Mouse (Mus musculus) layer of hippocampus, adult 8-10 months (tissue): ENCODE results near the gene Rbpjl. TPM values are rescaled to one million over a fixed set of nuclear protein-coding genes. Genes with fewer than 3 reads are reported as not detected.

ENCODE experiments used
- DNase-seq, 2 experiments: peaks; one replicate each; pipeline ENCODE4 v3.0.0; 2022; ENCODE audit warnings: low spot score in 2 of 2
- total RNA-seq, 4 experiments: library from RNA; stranded (reverse); gene quantifications; 2 replicates each; pipeline ENCODE4 v1.2.4; 2022

The Rbpjl gene
- total RNA-seq, 4 experiments from 2014 or later, result 0.34 to 0.67 (median 0.42) TPM

DNA sequence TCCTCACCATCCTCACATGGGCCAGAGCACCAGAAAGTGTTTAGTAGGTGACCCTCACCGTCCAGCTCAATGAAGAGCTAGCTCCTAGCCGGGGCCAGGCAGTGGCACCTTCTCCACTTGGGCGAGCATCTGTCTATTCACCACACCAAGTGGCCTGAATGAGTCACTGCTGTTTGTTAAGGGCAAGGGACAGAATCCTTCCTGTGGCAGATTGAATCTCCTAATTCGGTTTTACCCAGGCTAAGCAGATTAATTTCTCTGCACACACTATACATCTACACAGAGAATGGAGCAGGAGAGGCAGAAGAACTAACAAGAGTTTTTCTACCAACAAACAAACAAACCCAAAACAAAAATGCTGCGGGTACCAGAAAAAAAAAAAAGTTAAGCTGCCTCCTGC, 24.0 kb downstream of the Rbpjl start:
- DNase-seq, result no peak

DNA sequence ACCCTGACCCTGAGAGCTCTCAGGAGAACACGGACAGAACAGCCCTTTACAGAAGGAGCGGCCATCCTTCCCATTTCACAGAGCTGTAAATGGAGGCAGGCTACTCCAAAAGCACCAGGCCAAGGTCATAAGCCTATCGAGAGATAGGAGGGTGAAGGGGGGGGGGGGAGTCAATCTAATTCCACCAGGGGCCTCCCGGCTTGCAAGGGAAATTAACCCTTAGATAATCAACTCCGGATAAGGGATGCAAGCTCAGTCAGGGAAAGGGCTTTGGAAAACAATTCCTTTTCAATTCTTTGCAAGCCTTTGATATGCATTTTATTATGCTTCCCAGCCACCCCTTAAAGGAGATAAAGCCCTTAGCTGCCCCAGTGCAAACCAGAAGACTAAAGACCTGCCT, 25.5 kb downstream of the Rbpjl start:
- DNase-seq, result no peak

DNA sequence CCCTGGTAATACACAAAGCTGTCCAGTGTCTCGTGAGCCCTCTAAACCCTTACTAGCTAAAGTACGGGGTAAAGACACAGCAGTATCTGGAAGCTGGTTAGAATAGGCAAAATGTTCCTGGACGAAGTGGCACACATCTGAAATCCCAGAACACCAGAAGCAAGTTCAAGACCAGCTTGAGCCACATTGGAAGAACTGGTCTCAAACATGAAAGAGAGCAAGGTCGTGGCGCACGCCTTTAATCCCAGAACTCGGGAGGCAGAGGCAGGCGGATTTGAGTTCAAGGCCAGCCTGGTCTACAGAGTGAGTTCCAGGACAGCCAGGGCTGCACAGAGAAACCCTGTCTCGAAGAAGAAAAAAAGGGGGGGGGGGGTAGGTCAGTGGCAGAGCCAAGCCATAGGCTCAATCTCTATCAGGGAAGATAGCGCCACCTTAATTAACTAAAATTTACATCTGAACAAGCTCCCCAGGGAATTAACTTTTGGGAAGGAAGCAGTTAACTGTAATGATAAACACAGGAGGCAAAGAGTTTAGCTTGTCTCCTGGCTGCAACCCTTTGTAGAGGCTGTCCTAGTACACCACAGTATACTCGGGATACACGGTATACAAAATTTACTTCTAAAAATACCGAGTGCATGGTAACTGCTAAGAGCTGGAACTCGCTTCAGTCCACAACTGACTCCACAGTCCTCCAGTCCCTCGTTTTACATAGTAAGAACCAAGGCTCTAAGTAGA, 27.1 kb downstream of the Rbpjl start:
- no peak for DNase-seq

DNA sequence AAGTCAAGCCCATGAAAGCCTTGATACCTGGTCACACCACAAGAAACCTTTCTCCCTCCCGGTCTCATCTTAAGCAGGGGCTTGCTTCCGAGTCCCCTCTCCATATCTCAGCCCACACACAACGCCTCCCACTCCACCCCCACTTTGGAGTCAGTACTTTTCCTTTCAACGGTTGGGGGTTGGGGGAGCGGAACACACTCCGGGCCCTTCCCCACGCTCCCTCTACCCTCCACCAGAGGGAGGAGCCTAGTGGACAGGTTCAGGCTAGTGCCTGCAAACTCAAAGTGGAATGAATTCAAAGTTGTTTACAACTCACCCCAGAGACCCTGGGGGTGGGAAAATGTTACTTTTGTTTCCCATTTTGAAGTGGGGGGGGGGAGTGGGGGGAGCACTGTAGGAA, 27.8 kb downstream of the Rbpjl start:
- DNase-seq, result no peak

DNA sequence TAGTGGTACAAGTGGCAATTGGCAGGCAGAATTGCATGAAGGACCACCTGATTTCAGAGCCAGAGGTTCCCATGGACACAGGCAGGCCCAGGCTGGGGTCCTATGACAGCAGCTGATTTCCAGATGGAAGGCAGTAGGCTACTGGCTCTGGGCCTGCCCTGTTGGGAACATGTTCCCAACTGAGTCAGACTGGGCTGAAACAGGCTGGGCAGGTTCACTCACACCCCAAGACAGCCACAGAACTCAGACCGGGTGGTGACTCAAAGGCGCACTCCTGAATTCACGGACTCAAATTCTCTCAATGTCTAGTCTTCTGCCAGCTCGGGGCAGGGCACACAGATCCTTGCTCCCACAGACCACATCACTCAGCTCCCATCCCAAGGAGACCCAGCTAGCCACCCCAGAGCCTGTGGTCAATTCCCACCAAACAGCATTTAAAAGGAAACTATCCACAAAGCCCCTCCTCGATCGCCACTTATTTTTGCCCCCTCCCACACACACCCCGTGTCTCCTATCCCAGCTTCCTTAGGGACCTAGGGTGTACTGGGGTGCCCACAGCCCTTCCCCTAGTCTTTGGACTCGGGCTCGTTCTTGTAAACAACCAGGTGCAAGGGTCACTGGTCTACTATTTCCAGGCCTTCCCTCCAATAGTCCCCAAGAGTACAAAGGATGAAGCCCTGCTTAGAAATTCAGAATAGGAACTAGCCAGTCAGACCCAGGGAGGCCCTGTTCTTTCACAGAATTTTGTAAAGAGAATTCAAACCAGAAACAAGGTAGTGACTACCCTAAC, 28.9 kb downstream of the Rbpjl start:
- no peak for DNase-seq

DNA sequence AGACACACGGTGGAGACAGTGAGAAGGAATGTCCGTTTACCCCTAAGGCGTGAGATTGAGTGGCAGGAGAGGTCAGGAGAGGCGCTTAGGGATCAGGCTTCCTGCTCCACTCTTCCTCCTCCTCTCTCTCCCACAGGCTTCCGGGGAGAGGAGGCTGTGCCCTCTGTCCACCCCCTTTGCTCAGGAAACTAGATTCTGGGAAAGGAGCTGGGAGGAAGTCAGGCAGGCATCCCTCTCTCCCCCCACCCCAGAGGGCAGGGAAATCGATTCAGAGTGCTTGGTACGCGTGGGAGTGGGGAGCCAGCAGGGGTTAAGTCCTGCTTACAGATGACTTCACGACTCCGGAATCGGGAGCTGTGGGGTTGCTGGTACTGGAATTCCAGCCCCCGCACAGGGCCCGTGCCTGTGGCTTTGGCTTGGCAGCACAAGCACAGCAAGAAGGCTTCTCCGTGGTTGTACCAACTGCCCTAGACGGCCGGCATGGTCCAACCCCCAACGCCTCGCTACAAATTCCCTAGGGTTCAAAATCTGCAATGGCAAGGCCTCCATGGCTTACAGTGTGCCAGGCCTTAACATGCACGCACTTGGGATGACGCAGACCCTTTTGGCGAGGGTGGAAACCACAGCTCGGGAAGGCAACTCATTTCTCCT, 29.7 kb downstream of the Rbpjl start:
- no peak for DNase-seq

DNA sequence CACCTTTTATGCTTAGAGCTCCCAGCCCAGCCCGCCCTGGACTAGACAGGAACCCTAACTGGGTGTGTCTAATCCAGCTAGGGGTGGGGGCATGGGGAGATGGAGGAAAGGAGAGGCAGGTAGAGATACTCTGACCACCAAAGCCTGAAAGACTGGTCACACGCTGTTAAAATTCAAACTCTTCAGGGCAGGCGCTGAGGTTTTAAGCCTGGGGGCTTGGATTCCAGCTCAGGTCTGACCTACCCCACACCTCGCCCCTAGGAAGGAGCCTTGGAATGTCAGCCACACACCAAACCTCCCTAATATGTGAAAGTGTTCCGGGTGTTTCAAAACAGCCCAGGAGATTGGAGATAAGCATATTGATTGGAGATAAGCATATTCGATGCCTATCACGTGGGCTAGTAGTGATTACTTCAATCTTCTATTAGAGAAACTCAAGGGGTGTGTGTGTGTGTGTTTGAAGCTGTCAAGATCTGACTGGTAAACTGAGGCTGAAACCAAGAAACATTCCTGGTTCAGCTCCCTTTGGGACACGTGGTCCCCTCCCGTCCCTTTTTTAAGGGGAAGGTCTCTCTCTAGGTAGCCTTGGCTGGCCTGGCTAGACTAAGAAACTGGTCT, 30.4 kb downstream of the Rbpjl start:
- DNase-seq, result no peak

DNA sequence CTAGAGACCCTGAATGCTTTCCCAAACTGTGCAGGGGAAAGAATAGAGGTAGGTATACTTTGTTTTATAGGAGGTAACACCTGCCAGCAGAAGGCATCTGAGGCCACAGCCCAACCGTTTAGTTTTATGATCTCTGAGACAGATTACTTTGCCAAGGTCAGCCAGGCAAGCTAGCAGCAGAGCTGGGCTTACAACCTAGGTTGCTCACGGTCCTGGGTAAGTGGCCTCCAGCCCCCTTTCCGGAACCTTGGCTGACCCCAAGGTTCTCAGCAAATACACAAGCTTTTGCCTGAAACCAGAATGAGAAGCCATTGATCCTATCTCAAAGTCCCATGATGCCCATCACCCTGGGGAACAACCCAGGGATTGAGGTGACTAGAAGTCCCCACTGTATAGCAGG, 31.7 kb downstream of the Rbpjl start:
- no peak for DNase-seq

DNA sequence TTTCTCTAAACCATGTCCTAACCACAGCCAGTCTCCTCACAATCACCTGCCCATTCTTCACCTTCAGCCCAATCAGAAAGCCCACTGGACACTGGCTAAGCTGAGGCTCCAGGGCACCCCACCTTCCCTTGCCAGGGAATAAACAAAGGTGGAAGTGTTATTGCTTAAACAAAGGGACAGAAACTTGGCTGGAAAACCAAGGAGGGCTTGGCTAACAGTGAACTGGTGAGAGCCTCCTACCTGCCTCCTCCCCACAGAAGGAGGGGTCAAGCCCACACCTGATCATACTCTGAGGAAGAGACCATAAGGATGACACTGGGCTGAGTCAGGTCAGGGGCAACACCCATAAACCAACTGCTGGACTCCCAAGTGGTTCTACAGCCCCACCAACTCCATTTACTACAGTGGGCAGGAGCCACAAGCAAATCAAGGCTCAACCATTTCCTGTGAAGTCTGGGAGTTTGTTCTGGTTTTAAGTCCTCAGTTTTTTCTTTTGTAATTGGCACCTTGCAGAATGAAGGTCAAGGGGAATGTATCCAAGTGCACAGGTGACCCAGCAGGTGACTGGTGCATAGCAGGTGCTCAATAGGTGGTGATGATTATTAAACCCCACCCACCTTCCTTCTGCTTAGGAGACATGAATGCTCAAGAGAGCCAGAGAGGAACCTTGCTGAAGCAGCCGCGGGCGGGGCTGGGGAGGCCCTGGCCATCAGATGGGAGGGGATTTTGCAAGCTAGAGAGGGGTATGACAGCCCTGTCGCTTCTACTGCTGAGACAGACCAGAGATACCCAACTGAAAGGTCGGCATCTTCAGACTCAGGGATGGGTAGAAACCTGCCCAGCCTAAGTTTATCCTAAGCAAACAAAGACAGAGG, 32.5 kb downstream of the Rbpjl start:
- no peak for DNase-seq

DNA sequence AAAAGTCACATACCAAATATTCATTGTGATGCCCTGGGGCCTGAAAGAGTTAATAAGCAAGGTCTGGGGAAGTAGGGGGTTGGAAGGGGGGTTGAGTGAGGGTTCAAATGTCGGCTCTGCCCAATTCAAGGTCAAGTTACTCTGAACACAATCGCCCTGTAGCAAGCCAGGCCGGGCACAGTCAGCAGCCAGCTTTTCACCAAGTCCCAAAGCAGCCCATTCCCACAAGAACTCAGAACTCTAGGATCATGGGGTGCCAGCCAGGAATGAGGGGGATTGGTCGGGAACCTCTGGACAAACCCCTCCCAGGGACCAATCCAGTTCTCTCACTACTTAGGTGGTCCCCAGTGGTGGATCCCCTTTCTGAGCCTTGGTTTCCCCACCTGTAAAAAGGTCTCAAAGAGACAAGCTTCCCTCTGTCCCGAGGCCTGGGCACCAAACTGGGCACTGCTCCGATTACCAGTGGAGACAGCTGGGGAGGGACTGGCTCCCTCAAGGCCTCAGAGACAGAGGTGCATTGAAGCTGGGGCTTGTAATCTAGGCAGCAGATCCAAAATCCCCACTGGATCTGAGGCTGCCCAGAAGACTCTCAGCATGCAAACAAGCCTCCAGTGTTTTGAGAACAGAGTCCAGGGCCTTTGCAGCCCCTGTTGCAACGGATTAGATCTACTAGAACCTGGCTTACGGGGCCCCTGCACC, 33.4 kb downstream of the Rbpjl start:
- peak; percentile 44 to 50 for DNase-seq

DNA sequence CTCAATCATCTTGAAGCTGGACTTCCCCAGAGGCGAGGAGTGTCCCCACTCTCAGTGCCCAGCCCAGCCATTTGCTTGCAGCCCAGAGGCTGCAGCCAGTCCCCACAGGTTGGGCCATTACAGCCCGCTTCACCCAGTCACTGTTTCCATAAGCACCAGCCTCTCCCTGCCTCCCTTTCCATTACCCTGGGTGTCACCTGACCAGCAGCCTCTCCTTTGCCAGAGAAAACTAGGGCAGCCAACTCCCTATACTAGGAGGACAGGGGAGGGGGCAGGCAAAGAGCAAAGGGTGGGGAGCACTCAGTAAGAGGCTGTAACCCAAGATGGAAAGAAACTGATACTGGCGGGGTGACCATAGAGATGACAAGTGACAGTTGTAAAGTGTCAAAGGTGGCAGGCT, 34.0 kb downstream of the Rbpjl start:
- no peak for DNase-seq

DNA sequence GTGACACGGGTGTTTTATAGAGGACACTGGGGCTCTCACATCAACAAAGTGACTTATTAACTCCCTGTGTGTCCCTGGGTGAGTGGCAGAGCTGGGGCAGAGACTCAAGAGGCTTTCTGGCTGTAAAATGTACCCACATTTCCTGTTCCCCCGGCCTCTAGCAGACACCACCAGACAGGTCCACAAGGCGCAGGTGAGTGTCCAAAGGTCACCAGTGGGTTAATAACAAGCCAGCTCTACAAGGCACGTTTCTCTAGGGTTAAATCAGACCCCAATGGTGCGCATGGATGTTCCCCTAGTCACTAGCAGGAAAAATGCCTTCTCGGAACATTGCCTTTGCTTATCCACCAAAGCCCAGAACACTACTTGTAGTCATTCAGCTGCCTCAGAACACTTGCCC, 34.8 kb downstream of the Rbpjl start:
- DNase-seq, result no peak

DNA sequence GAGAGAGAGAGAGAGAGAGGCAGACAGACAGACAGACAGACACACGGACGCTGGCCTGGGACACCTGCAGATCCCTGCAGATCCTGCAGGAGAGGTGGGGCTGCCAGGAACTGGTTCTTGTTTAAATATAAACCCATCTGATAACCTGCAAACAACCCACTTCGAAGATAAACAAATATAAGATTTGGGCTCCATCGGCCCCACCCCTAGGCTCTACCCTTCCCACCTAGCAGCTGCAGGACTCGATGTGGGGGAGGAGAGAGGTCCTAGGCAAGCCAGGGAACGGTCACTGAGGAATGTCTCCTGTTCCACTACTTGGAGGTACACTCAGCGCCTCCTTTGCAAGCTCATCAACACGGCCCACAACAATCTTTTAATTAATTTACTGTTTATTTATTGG, 35.3 kb downstream of the Rbpjl start:
- no peak for DNase-seq

DNA sequence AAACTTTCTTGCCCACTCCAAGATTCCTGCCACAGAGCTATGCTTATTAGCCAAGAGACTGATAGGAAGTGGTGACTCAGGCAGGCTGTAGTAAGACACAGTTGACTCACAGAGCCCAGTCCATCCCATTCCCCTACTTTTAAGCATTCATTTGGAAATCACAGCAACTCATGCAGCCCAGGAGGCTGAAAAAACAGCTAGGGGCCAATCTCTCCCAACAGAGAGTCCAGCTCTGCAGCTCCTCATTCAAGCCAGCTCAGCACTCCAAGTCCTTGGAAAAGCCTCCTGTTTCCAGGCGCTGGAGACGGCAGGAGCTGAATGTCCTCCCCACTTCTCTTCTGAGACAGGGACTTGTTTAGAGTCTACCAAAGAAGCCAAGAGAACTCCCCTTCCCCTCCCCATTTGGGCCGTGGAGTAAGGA, 36.1 kb downstream of the Rbpjl start:
- peak; percentile 55 to 58 for DNase-seq

DNA sequence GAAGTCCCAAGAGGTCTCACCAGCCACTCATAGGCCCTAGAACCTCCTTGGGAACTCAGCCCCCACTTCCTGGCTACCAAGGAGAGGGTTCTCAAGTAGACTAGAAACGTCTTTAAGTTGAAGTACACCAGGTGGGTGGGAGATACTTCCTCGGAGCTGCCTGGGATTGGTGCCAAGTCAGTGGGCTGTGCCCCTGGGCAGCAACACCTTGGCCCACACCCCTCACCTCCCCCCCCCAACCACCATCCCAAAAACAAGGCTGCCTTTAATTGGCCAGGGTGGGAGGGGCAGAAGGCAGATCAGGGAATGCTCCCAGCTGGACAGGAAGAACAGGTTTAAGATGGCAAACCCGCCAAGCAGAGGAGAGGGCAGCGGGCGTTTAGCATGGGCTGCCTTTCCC, 37.4 kb downstream of the Rbpjl start:
- no peak for DNase-seq

DNA sequence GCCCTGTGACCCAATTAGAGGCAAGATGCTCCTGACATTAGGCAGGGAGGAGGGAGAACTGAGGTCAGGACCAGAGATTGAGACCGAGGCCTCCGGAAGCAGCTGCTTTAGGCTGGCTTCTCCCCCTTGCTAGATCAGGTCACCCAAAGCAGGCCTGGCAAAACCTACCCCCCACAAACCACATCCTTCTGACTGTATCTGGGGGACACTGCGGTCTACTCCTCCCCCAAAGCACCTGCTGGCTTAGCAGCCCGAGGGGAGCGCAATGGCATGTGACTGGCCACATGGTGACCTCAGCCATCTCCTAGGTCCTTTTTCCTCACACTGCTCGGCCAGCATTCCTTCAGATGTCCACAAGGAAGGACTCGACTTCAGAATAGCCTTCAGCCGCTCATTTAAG, 38.2 kb downstream of the Rbpjl start:
- no peak for DNase-seq

DNA sequence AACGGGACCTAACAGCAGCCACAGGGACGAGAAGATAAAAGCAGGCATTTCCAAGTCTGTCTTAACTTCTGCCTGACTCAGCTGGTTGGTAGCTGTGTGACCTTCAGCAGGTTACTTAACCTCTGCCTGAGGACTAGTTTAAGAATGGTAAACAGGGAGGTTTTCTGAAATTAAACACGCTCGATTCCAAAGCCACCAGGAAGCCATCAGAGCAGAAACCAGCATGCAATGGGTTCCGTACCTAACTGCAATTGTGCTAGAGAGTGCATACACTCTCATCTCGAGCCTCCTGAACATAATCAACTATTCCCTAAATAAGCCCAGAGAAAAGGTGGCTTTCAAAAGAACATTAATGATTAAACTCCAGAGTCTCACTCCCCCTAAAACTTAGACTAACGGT, 38.8 kb downstream of the Rbpjl start:
- no peak for DNase-seq

DNA sequence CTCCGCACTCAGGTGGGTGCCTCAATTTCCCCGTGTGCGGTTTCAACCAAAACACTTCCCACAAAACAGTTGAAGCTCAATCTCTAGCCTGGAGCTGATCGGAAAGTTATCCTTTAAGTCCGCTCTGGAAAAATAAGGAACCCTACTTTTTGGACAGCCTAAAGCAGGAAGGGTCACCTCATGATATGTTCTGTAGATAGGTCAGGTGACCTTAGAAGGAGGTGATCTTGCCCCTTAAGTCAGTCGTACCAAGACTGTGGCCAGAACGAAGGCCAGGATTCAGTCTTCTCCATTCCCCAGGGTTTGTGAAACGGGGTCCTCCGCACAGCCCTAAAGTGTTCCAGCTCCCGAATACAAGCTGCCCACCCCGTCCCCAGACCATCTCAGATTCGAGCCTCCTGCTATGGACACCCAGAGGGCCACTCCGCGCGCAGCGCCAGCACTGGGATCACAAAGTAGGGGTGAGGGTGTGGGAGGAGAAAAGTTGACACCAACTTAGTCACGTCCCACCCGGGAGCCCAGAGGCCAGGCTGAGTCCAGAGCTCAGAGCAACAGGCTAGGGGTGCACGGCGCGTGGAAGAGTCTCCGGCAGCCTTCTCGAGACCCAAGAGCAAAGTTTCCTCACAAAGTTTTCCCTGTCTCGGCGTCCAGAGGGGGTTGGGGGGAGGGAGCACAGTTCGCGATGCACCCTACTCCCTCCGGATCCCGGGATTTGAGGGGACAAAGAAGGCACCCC, 39.5 kb downstream of the Rbpjl start:
- no peak for DNase-seq

DNA sequence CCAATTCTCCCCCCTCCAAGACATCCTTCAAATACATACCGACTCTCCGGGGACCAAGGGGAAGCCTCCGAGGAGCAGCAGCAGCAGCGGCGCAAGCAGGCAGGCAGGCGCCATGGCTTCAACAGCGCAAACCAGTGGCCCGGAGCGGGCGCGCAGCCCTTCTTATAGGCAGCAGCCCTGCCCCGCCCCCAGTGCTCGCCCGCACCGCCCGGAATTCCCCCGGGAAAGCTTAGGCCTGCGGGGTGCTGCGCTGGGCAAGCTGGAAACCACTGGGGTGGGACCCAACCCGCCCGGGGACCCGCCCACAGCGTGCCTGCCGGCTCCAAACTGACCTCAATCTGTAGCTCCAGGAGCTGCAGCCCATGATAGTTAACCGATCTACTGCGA, 40.1 kb downstream of the Rbpjl start:
- DNase-seq, result peak; percentile 46 to 61
